Mouse (Mus musculus) lung, adult 2 months (tissue): ENCODE data around the gene Usp44.

Experiments
- CTCF ChIP-seq: fragments of 200-500 bp; IDR thresholded peaks from 2 replicates; pipeline ENCODE4 v1.5.1; 2011; ENCODE audit warnings: mild to moderate bottlenecking, low read length, control low read depth; ENCODE audit not compliant: insufficient read depth
- POLR2A ChIP-seq: fragments of 200-500 bp; IDR thresholded peaks from 2 replicates; pipeline ENCODE4 v1.6.1; 2011; ENCODE audit warnings: low read depth, mild to moderate bottlenecking, control low read depth, low read length, borderline replicate concordance; ENCODE audit errors: extremely low read depth

DNA sequence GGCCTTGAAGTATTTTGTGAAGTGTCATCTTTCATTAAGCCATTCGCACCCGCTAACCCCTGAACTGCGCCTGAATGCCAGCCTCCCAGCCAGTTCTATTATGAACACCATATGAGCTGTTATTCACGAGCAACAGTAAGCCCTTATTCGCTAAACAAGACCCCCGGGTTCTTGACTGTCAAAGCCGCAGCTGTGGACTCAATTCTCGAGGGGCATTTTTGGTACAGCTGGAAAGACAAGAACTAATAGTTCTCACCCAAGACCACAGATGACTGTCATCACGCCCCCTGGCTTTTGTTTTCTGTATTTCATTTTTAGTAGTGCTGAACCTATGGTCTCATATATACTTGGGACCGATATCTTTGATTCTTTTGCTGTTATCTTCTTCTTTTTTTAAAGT, 17.6 kb upstream of the Usp44 start:
- TF ChIP-seq CTCF (no peak), POLR2A (no peak)
